Mouse (Mus musculus) megakaryocyte, embryonic 14.5 days (primary cell): ENCODE measurements at regions not wholly inside any gene's neighbourhood (a gene's known extent, or its start where the extent isn't known, plus 50 kb on each side); places are given as distances from the start of the nearest gene placed in this dataset.

Source experiments
- FLI1 ChIP-seq: IDR thresholded peaks from 2 replicates; pipeline ENCODE4 v1.6.1; 2012; ENCODE audit warnings: low read length, inconsistent platforms, mixed read lengths
- GATA1 ChIP-seq: IDR thresholded peaks from 3 replicates; pipeline ENCODE4 v1.6.1; 2012; ENCODE audit warnings: mixed read lengths, low read length, inconsistent platforms, borderline replicate concordance

GRCm38 (mm10) chr17:84890871-84891599, 65.5 kb upstream of the Ppm1b start:
- TF ChIP-seq GATA1 (no peak), FLI1 (no peak)
